Mouse (Mus musculus) adrenal gland, adult (tissue): ENCODE data around the gene Ky.
A peak's percentile ranks its signal among the peaks of the same experiment; 100 is the strongest.

Experiments
- DNase-seq, 2 experiments: peaks; one replicate each; pipeline ENCODE4 v3.0.0; 2022 to 2023; ENCODE audit warnings: low spot score in 1 of 2; ENCODE audit not compliant: inconsistent age in 2 of 2

Ky gene

DNA sequence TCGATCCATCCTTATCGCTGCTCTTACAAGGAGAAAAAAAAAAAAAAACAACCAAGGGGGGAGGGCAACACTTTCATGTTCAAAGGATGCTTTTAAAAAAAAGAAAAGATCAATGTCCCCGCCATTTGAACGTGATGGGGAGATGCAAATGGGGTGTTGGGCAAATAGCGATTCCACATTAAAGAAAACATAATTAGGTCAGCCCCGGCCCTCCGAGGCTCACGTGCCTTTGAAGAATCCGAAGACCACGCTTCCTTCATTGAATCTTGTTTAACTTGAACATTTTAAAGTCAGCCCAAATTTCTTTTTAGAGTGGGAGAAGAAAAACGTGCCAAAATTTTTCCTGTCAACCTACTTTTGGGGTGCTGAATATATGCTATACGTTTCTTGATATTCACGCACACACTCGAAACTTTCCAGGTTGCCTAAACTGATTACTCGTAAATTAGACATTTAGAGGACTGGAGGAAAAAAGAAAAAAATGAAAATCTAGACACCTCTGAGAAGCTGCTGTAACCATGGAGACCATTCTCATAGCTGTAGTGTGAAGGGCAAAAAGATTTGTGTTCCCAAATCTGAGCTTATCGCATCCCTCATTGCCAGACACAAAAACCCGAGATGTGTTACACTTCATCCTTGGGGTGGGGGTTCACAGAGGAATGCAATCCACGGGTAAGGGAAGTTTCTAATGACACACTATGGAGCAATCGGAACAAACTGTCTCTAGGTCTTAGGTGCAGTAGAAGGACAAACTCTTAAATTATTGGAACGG is 40.9 kb downstream of the Ky start:
- DNase-seq: no peak

DNA sequence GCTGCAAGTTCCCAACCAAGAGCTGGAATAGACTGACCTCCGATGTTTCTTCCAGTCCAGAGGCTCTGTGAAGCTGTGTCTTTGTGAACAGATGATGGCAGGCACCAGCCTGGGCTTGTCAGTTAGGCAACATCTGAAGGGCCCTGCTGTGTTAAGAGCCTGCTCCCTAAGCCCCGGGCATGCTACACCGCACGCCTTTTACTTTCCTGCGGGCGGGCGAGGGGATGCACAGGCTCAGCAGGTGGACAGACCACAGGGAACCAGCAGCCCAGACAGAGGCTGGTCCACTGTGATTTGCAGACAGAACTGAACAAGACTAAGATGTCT is 41.4 kb downstream of the Ky start:
- no peak for DNase-seq

DNA sequence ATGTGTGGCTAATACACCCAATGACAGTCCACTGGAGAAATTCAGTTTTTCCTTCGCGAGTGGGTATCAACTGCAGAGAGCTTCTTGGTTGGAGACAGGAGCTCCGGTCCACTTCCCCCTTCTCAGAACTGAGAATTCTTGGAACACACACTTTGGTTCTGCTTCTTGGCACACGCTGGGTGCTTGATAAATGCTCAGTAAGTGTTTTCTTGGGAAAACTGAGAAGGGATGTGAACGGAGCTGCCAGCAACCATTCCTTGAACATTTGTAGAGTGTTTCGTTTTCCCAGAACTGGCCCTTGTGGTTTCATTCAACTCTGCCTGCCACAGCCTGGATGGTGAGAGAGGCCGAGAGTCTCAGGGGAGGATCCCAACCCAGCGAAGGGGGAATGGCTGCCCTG is 43.7 kb downstream of the Ky start:
- DNase-seq: no peak

DNA sequence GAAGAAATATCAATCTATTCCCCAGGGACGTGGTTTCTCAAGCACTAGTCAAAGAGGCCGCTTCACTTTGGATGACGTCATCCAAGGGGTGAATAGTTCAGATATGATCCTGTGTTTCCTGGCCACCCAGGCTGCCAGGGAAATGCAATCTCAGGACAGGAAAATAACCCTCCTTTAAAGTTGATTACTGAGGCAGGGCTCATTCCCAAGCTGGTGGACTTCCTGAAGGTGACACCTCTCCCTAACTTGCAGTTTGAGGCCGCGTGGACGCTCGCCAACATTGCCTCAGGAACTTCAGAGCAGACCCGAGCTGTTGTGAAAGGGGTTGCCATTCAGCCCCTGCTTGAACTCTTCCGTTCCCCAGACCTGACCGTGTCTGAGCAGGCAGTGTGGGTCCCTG is 46.2 kb downstream of the Ky start:
- peak in 1 of 2 experiments; percentile 37 for DNase-seq

DNA sequence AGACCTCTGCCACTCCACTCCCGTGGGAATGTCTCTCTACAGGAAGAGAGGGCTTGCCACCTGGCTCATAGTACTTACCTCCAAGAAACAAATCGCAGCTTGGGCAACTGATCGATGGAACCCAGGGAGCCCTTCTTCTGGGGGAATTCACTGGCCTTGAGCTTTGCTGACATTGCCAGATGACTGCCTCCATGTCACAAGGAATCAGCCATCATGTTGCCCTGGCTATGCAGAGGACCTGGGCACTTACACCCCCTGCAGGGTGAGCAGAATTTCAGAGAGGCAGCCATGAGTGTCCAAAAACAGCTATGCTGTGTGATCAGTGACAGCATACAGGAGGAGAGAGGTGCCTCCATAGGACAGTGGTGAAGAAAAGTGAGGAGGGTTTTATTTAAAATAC is 48.2 kb downstream of the Ky start:
- DNase-seq: no peak

DNA sequence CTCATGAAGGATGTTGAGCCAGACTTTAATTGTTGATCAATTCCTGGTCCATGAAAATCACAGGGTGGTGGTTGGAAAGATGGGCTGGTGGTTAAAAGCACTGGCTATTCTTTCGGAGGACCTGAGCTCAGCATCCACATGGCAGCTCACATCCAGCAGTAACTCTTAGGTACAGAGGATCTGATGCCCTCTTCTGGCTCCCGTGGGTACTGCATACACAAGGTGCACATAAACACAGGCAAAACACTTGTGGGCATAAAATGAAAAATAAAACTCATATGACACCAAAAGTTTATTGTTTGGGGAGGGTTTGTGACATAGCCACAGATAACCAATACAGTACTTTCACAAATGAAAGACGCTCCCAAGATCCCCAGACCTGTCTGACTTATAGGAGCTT is 52.9 kb downstream of the Ky start:
- no peak for DNase-seq

DNA sequence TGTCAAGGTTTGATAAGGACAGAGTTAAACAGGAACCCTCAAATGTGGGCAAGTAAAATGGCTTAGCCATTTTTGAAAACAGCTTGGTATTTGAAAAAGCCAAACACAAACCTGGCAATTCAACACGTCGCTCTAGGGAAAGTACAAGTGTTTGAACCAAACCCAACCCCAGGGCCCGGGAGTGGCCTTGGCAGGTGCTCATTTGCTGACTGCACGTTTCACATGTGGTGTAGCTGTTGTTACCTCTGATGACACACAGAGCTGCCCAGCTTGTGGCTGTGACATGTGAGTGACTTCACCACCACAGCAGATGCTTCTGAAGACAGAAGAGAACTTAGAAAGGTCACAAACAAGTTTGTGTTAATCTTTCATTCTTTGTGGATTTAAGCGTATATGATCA is 67.3 kb downstream of the Ky start:
- no peak for DNase-seq

DNA sequence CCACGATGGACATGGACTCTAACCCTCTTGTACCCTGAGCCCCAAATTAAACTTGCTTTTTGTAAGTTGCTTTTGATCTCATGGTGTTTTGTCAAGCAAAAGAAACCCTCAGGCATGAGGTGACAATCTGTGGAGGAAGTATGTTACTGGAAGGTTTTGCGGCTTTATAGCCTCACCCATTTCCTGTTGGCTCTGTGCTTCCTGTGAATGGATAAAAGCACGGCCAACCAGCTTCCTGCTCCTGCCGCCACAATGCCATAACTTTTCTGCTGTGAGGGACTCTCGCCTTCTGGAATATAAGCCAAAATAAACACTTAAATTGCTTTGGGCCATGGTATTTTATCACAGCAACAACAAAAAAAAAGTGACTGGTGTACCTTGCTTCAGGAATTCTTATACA is 71.9 kb downstream of the Ky start:
- no peak for DNase-seq

DNA sequence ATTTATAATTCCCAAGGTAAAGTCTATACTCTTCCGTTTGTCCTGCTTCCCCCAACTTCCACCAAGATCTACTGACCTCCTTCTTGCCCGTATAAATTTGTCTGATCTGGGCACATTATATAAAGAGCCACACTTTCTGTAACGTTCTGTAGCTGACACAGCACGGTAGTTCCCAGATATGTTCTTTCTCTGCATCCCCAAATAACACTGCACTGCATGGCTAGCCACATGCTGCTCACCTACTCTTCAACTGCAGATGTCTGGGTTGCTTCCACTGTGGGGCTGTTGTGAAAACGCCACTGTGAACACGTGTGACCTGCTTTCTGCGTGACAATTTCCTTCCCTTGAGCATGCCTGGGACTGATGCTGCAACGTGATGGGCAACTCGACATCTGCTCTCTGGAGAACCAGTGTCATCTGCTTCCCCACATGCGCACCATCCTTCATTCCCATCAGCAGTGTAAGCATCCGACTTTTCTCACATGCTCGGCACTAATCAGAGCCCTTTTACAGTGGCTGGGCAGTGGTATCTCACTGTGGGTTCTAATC is 76.4 kb downstream of the Ky start:
- no peak for DNase-seq

DNA sequence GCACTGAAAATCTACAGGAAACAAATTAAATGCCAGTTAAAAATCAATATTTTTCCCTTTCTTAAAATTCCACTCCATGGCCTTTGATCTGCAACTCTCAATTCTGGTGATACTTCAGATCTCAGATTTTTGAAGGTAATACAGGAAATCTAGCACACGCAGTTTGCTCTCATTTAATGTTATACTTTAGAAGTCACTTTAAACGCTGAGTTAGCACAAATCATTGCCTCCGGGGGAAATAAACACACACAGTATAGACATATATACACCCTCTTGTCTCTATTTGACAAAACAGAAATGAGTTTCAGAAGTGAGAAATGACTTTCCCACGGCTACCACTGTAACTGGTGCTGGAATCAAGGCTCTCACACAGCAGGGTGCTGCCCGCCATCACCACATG is 81.8 kb downstream of the Ky start:
- no peak for DNase-seq

DNA sequence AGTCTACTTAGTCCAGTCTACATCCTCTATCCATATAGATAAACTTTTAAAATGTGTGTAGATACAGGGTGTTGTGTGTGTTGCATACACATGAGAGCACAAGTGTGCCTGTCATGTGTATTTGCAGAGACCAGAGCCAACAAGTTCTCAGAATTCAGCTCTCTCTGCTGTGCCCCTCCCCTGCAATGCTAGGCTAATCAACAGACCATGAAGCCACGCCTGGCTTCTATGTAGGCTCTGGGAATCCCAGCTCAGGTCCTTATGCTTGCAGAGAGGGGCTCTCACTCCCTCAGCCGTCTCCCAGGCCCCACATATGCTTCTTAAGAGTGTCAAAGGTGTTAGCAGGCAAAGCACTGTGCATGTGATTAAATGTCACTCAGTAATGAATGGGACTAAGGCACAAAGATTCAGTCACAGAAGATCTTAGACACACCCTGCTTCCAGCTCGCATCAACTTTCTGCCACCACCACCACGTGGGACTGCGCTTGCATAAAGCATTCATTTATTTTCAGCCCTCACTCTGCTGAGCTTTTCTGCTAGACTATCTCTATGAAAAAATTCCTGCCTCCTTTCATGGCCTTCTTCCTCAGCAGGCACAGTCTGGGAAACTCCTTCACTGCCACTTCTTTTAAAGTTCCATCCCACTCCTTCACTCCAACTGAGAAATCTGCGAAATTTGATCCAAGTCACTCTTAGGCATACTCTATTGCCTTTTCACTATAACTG is 89.3 kb downstream of the Ky start:
- DNase-seq: no peak
